Mouse (Mus musculus) urinary bladder, postnatal 36 days (tissue): ENCODE results near the gene Oas1f.
"Not testable (repeated sequence)": the region's sequence is repeated elsewhere in the genome, so short reads cannot be mapped to it uniquely, and the experiment has no call there.

Experiments used
- DNase-seq, 2 experiments: peaks; one replicate each; pipeline ENCODE4 v3.0.0; 2022; ENCODE audit warnings: low spot score in 2 of 2, mixed read lengths in 1 of 2

Oas1f gene

DNA sequence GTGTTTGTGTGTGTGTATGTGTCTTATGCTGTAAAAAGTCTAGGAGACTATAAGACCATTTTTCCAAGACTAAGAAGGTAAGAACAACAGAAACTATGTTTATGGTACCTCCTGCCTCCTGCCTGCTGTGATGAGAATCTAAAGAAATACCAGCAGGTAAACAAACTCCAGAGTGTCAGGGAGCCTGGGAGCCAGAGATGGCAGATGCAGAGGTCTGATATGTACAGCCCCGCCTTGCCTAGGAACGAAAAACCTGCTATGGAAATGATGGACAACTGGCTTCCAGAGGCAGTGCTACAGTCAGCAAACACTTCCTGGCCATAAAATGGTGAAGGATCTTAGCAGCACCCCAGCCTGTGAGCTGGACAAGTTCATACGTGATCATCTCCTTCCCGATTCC is at the start of gene Oas1f:
TSS of gene Oas1f (plus strand) at position 301 of the 400 bp plus-strand sequence.
- DNase-seq: no peak

DNA sequence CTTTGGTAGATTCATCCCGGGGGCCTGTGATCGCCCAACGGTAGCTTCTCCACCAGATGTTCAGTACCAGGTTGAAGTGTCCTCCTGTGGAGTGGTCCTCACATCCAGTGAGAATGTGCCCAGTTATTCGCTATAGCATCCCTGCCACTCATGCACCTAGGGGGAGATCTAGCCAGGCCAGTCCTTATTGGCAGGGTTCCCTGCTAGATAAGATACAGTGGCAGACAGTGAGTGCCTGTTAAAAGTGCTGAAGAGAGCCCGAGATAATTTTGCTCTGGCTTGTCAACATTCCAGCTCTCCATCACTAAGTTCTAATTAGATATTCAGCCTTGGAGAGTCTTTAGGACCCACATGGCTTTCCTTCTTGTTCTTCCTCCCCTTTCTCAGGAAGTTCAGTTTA is 49.0 kb upstream of the Oas1f start:
- DNase-seq: not testable (repeated sequence)

DNA sequence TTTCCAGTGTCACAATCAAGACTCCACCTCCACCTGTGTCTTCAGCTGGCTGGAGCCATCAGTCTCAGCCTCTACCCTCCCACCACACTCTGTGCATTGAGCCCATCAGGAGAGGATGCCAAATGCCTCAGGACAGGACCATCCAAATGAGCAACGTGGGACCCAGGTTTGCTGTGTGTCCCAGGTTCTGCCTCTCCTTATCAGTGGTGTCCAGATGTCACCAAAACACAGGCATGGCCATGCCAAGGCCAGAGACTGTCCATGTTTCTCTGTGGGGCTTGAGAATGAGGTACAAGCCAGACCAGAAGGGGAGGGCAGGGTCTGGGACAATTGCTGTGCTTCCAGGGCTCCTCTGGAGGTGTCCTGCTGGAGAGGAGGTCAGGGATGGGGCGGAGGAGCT is 48.2 kb upstream of the Oas1f start:
- not testable (repeated sequence) for DNase-seq

DNA sequence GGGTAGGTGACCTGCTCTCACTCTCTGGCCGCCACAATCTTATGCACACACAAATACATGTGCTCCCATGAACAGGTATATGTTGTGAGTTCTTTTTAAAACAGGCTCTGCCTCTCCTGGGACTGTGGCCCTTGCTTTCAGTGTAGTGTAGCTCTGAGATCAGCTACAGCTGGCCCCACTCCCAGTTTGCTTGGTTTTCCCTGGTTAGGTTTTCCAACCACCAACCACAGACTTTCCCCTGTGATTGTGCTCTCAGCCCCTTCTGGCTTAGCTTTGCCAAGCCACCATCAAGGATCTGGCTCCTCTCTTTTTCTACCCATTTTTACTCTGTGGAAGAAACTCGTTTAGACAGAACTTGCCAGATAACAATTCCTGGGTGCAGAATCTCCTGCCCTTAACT is 43.6 kb upstream of the Oas1f start:
- DNase-seq: no peak

DNA sequence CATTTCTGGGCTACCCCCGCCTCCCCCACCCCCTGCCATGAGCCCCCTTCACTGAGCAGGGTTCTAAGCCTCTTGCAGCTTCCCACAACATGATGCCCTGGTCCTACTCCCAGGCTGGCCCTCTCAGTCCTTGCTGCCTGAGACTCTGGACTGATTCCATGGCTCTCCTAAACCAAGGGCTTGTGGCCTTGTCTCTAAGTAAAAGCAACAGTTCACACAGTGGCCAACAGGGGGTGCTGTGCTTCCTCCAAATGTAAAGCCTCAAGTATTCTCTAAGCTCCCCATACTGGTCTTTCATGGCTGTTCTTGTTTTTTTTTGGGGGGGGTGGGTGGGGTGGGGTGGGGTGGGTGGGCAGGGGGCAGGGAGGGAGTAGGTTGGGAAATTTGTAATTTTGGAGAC is 40.7 kb upstream of the Oas1f start:
- DNase-seq: peak in 1 of 2 experiments; percentile 29

DNA sequence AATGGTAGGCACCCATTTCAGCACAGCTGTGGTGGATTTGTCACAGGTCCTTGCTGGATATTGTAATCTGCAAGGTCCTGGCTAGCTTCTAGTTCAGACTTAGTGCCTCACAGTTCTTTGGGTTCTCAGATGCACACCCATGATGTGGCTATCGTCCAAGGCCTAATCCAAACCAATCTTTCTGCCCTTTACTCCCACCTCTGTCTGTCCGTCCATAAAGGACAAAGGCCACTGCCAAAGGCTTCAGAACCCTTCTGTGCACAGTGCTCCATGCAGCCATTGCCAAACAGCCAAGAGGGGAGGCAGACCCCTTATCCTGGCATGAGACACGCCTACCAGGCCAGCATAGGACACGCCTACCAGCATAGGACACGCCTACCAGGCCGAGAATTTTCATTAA is 38.0 kb upstream of the Oas1f start:
- DNase-seq: no peak

DNA sequence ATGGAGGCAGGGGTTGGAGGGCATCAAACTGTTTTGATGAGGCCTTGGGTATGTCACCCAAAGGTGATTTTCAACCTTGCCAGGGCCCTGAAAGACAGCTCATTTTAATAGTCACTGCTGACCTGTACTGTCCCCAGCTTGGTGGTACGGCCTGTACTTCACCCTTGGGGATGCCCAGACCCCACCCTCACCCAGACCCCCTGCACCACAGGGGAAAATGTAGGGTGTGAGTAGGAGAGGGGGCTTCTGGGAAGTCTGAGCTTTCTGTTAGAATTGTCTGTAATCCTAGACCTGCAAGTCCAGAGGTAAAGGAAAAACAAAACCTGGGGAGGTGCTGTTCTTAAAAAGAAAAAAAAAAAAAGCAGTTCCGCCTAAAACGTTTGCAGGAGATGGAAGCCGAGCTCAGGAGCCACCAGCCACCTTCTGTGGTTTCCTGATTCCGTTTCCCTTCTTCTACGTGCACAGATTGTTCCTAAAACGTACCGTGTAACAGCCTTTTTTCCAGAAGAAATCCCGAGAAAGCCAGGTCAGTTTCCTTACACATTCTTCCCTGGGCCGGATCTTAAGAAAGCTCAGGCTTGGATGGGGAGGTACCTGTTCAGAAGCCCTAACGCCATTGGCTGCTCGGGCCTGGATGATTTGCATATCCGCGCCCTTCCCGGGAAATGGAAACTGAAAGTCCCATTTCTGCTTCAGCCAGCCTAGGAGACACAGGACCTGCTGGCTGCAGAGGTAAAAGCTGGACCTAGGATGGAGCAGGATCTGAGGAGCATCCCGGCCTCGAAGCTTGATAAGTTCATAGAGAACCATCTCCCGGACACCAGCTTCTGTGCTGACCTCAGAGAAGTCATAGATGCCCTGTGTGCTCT is 35.0 kb upstream of the Oas1f start, which contains the start of gene Oas1c:
TSS of gene Oas1c (minus strand) at position 564 of the 869 bp plus-strand sequence.
- peak; percentile 81 to 88 for DNase-seq

DNA sequence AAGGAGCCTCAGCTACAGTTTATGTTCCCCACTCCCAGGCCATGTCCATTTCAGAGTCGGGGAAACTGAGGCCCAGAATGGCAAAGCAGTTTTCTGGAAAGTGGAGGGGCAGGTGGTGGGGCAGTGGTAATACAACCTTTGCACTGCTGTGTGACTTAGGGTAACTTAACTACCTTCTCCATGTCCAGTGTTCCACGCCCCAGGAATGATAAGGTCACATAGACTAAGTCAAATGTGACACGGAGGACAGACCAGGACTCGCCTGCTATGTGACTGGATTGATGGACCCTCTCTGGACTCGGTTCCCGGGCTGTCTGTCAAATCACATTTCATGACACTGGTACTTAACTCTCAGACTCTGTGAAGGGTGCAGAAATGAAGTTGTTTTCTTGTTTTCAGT is 34.1 kb upstream of the Oas1f start:
- no peak for DNase-seq

DNA sequence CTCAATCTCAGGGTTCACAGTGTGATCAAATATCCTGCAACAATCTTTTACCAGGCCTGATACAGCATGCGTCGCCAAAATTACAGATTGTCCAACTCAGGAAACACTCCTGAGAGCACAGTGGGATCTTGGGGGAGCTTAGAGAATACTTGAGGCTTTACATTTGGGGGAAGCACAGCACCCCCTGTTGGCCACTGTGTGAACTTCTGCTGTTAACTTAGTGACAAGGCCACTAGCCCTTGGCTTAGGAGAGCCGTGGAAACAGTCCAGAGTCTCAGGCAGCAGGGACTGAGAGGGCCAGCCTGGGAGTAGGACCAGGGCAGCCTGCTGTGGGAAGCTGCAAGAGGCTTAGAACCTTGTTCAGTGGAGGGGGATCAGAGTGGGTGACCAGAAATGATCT is 31.2 kb upstream of the Oas1f start:
- DNase-seq: no peak

DNA sequence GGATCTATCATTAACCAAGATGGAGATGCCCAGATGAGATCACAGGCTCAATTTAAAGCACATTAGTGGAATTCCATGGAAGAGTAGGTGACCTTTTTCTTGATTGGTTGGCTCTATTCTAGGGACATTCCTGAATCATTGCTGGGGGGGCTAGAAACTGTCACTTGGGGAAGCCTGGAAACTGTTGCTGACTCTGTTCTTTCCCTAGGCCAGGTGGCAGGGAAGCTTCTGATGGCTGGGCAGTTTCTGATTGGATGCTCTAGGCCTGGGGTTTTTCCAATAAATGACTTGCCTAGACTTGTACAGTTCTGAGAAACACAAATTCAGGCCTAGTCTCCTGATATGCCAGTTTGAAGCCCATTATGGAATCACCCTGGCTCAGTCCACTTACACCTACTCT is 28.2 kb upstream of the Oas1f start:
- no peak for DNase-seq

DNA sequence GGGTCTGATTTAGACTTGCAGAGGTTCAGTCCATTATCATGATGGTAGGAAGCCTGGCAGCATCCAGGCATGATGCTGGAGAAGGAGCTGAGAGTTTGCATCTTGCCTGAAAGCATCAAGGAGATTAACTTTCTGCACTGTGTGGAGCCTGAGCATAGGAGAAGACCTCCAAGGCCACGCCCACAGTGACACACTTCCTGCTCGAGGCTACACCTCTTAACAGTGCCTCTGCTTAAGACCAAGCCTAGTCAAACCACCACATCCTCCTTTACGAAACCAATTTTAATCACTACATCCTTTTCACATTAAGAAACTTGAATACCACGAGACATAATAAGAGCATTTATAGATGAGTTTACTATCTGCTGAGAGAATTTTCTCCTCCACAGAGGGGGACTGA is 16.1 kb upstream of the Oas1f start:
- DNase-seq: no peak

DNA sequence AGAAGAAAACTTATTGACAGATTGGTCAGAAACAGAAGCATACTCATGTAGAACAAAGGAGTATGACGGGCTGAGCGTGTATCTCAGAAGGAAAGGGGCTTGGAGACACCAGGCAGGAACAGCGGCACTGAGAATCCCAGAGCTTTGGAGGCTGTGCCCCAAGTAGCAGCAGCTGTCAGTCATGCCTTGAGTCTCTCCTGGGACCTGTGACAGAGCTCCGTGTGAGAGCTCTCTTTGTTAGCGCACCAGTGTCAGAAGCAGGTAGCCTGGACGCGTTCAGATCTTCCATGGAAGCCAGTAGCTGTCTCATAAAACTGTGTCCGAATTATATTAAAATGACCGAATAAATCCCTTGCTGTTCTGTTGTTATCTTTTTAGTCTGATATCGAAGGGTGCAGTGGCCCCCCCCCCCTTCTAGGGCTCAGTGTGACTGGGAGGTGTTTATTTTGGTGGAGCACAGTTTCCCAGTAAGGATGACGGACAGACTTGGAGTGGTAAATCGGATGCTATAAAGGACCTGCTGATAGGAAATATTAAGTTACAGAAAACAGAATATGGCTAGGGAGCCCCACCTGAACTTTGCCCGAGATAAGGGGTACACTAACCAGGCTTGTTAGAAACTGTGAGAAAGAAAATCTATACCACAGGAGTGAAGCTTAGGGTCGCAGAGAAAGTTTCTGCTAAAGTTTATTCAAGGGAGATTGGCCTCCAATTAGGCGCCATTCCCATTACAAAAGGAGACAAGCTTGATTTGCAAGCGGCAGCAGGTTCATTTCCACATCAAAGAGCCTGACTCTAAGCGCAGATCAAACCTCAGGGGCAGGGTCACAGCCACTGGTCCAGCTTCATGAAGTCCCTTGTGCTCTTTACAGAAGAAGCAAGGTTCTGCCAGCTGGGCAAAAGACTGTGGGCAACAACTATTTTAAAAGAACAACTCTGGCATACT is 13.6 kb upstream of the Oas1f start:
- DNase-seq: no peak

DNA sequence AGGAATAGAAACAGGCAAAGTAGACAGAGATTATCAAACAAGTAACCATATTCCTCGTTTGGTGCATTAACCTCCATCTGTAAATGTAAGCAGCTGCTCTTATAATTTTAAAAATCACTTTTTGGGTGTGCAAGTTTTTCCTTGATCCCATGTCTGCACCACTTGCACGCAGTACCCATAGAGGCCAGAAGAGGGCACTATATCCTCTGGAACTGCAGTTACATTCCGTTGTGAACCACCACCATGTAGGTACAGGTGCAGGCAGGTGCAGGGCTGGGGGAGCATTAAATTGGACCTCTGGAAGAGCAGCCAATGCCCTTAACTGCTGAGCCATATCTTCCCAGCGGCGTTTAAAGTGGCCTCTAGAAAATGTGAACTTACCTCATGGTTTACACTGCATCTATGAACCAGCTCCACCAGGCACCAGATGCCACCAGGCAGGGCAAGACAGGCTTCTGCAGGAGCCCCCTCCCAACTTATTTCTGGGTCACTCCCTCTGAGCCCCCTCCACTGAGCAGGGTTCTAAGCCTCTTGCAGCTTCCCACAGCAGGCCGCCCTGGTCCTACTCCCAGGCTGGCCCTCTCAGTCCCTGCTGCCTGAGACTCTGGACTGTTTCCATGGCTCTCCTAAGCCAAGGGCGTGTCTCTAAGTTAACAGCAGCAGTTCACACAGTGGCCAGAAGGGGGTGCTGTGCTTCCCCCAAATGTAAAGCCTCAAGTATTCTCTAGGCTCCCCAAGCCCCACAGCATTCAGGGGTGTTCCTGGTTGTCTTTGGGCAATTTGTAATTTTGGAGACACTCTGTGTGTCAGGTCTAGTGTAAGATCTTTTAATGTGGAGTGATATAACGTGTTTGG is 10.2 kb upstream of the Oas1f start:
- DNase-seq: peak; percentile 16 to 28

DNA sequence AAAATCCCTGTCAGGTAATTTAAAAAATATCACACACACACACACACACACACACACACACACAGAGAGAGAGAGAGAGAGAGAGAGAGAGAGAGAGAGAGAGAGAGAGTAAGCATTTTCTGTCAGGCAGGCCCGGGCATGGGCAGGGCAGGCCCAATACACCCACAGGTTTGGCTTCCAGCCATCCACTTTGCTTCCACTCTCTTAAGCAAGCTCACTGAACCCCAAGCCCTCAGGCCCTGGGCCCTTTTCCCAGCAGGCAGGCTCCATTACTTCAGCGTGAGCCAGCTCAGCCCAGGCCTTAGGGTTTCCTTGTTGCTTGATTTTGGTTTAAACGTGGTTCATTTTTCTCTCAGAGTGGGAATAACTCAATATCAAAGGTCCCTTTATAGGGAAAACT is 2.5 kb upstream of the Oas1f start:
- peak; percentile 63 to 79 for DNase-seq

DNA sequence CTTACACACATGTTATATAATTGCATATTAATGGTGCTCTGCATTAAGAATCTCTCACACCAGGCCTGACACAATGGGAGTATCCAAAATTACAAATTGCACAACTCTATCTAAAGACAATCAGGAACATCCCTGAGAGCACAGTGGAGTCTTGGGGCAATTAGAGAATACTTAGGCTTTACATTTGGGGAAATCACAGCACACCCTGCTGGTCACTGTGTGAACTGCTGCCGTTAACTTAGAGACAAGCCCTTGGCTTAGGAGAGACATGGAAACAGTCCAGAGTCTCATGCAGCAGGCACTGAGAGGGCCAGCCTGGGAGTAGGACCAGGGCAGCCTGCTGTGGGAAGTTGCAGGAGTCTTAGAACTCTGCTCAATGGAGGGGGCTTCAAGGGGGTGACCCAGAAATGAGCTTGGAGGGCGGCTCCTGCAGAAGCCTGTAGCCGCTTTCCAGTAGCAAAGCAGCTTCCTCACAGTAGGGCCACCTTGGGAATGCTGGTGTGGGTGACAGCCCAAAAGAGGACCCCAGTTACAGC is 2.5 kb downstream of the Oas1f start:
- DNase-seq: peak; percentile 23 to 43

DNA sequence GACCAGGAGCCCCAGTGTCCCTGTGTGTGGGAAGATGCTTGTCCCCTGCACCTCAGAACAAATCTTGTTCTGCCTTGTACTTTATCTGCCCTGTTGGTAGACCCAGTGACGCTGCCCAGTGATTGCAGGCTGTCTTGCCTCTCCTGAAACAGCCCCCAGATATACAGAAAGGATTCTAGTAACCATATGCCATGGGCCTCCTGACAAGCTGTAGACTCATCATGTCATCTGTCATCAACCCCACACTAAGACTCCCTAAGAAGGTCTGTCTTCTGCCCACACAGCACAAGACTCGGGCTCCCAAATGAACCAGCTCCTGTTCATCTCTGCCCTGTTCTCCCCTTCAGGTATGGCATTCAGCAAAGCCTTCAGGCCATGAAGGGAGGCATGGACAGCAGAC is 12.1 kb downstream of the Oas1f start:
- no peak for DNase-seq

DNA sequence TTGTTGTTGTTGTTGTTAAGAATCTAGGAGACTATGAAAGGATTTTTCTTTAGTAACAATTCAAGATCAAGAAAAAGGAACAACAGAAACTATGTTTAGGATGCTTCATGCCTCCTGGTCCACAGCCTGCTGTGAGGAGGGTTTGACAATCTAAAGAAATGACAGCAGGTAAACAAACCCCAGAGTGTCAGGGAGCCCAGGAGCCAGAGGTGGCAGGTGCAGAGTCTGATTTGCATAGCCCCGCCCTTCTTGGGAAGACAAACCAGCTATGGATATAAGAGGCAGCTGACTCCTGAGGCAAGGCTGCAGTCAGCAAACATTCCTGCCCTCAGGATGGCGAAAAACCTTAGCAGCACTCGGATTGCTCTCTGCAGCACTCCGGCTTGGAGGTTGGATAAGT is 14.0 kb downstream of the Oas1f start, which contains the start of gene Oas1h:
TSS of gene Oas1h (plus strand) at position 301 of the 400 bp plus-strand sequence.
- DNase-seq: no peak

DNA sequence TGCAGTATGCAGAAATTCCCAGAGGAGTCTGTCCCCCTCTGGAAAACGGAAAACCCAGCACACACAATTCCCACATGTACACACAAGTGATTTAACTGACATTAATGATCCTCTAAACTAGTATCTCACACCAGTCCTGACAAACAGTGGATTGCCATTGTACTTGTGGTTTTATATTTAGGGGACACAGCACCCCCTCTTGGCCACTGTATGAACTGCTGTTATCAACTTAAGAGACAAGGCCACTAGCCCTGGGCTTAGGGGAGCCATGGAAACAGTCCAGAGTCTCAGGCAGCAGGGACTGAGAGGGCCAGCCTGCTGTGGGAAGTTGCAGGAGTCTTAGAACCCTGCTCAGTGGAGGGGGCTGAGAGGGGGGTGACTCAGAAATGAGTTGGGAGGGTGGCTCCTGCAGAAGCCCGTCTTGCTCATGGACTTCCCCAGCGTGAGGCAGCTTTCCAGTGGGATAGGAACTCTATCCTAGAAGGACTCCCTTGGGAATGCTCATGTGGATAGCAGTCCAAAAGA is 18.2 kb downstream of the Oas1f start:
- no peak for DNase-seq

DNA sequence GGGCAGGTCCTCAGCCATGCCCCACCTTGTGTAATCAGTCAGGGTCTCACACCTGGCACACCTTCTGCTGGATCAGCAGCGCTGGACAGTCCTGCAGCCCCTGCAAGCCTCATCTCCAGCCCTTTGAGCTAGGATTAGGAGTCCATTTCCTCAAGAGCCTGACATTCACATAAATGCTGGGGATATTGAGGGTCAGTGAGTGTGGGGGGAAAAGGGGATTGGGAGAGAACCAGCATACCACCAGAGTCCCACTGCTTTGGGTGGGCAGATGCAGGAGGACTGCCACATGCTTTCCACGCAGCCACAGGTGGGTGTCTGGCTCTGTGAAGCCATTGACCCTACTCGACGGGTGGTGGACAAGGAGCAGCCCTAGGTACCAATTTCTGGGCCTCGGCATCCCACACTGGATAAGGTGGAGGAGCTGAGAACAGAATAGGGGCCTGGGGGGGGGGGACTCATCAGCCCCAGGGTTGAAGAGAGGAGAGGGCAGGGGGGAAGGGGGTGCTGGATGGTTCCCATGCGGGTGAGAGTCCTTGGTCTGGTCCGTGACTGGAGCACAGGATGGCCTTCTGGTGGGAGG is 22.4 kb downstream of the Oas1f start:
- DNase-seq: no peak

DNA sequence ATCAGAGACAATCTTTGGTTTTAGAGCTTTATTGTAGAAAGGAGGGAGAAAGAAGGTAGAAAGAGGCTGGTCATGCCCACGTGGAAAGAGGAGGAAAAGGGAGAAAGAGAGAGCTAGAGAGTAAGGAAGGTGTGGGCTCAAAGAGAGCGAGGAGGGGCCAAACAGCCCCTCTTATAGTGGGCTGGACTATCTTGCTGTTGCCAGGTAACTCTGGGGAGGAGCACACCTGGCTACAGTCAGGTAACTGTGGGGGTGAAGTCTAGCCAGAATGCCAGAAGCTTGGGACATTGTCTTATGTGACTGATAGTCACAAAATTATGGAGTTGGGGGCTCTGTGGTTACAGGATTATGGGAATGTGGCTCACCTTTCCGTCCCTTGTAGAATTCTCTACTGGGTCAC is 22.9 kb downstream of the Oas1f start:
- DNase-seq: no peak

DNA sequence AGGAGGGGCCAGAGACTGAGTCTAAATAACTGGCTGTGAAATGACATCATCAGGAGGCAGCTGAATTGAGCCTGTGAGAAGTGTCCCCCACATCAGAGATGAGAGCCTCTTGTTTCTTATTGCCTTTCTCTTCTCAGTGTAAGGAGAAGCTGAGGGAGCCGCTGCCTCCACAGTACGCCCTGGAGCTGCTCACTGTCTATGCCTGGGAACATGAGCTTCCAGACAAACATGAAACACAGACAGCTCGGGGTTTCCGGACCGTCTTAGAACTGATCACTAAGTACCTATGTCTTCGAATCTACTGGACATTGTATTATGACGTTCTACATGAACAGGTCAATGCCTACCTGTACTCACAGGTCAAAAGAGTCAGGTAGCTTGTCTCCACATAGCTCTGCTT is 23.6 kb downstream of the Oas1f start:
- no peak for DNase-seq
